Mouse (Mus musculus): ENCODE data around the gene Utp11.

DNA sequence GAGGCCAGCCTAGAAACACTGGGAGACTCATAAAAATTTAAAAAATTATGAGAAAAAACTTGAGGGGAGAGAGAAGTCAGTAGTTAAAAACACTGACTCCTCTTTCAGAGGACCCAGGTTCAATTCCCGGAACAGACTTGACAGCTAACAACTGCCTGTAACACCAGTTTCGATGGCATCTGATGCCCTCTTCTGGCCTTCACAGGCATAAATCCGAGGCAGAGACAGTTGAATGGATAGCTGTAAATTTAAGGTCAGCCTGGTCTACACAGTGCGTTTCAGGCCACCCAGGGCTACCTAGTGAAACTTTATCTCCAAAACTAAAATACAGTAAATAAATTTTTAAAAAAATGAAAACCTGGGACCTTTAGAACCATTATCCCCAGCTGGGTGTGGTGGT, 8.4 kb downstream of the Utp11 start:
- peak; percentile 53 for TF ChIP-seq CTCF (IDR thresholded peaks at IDR 0.05)
- TF ChIP-seq EP300 (IDR thresholded peaks at IDR 0.05), result no peak
